In the genomic region with DNA sequence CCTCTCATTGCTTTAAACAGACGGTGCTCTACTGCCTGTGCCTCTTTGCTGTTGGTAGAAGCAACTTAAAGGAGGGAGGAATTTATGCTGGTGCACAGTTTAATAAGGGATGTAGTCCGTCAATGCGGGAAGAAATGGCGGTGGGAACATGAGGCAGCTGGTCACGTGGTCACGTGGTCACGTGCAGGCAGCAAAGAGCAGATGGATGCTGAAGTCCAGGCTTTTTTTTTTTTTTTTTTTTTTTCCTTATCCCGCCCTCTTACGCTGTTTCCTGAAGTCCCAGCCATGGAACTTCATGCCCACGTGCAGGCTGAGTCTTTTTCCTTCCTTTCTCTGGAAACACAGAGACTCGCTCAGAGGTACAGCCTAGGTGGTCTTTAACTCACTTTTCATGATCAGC, we compare ENCODE assay signal across 30 mouse cellular contexts.
"Had no signal": no experiment of that assay in that cellular context is flagged by ENCODE, and none has a peak within 500 bp of the region (broad histone marks: within the 10 kb centered on the region; RNA-seq: fewer than 3 reads in every experiment).

No protein-coding gene starts in this region.

- H3K4me3 ChIP-seq: heart, embryonic 12.5 days; heart, embryonic 13.5 days; heart, embryonic 15.5 days; hindbrain, embryonic 10.5 days; hindbrain, embryonic 12.5 days; hindbrain, embryonic 13.5 days; hindbrain, embryonic 15.5 days; intestine, embryonic 15.5 days; kidney, embryonic 15.5 days; layer of hippocampus, adult 2 months; left cerebral cortex, adult 2 months had no signal

- H3K36me3 ChIP-seq: heart, embryonic 12.5 days; heart, embryonic 13.5 days; heart, embryonic 15.5 days; hindbrain, embryonic 12.5 days; hindbrain, embryonic 13.5 days; hindbrain, embryonic 15.5 days; intestine, embryonic 15.5 days; kidney, embryonic 15.5 days had no signal

- DNase-seq: heart, postnatal 10 days; heart, postnatal 14 days; heart, postnatal 36 days; heart, postnatal 4 days; kidney, adult 11 months; kidney, adult 18-20 months; kidney, adult 2 months; kidney, adult 8-10 months; kidney, adult 9 months; kidney, postnatal 10 days; kidney, postnatal 14 days; kidney, postnatal 25 days; kidney, postnatal 36 days; kidney, postnatal 4 days; layer of hippocampus, adult 9-11 months; layer of hippocampus, postnatal 36 days had no signal

- H3K9ac ChIP-seq: heart, embryonic 12.5 days; heart, embryonic 13.5 days; heart, embryonic 15.5 days; hindbrain, embryonic 12.5 days; hindbrain, embryonic 13.5 days; hindbrain, embryonic 14.5 days; hindbrain, embryonic 15.5 days; intestine, embryonic 15.5 days; kidney, embryonic 15.5 days had no signal

- H3K4me1 ChIP-seq: intestine, embryonic 15.5 days had no signal

- H3K27me3 ChIP-seq: heart, embryonic 15.5 days; hindbrain, embryonic 12.5 days; hindbrain, embryonic 13.5 days; hindbrain, embryonic 15.5 days; intestine, embryonic 15.5 days had no signal

- H3K27ac ChIP-seq: heart, embryonic 13.5 days; heart, embryonic 15.5 days; hindbrain, embryonic 10.5 days; hindbrain, embryonic 12.5 days; hindbrain, embryonic 13.5 days; hindbrain, embryonic 14.5 days; hindbrain, embryonic 15.5 days; hindbrain, postnatal 0 days; intestine, embryonic 15.5 days; kidney, embryonic 15.5 days; kidney, postnatal 0 days; layer of hippocampus, adult 2 months; left cerebral cortex, adult 2 months had no signal

- H3K9me3 ChIP-seq: heart, embryonic 12.5 days; heart, embryonic 13.5 days; heart, embryonic 15.5 days; hindbrain, embryonic 10.5 days; hindbrain, embryonic 12.5 days; hindbrain, embryonic 13.5 days; hindbrain, embryonic 15.5 days; intestine, embryonic 15.5 days; kidney, embryonic 15.5 days had no signal
